Mouse (Mus musculus): ENCODE measurements around the gene Kcne3. TPM values are rescaled to one million over a fixed set of nuclear protein-coding genes. Genes with fewer than 3 reads are reported as not detected.

The Kcne3 gene
- polyA plus RNA-seq, 1 experiment from 2014 or later: 1.1 TPM

DNA sequence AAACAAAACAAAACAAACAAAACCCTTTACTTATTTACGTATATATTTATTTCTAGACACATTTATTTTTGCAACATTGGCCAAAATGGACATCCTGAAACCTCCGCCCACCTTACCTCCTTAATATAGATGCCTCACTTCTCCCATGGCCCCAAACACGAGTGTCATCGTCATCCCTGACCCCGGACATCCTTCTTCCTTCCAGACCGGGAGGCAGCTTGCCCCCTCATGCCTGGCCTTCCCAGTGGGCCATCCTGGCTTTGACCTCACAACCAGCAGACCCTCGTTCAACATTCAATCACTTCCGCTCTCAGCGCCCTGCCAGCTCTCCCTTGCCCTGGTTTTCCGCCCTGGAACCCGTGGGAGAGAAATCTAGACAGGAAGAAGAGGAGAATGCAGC is 25.7 kb upstream of the Kcne3 start:
- H3K27ac ChIP-seq (ENCODE audit: low read length): no peak overlapping the region
- H3K4me3 ChIP-seq (replicated peaks; ENCODE audit: low read length): no peak overlapping the region
- no peak for ATAC-seq
- H3K4me2 ChIP-seq (ENCODE audit: low read length): no peak overlapping the region
- H3K9ac ChIP-seq (replicated peaks; ENCODE audit: low read depth, low read length): no peak overlapping the region
- H3K9me3 ChIP-seq (ENCODE audit: control insufficient read depth, low read length): no peaks in the 10 kb centered on the region
- H3K27me3 ChIP-seq (replicated peaks; ENCODE audit: control insufficient read depth, insufficient read depth, low read length): no peaks in the 10 kb centered on the region
- H3K36me3 ChIP-seq (ENCODE audit: control insufficient read depth, insufficient read depth): no peaks in the 10 kb centered on the region
- H3K4me1 ChIP-seq (replicated peaks; ENCODE audit: control insufficient read depth, insufficient read depth, low read length): no peaks in the 10 kb centered on the region
- WGBS: 76% methylated on average over 11 of the region's 11 CpGs

DNA sequence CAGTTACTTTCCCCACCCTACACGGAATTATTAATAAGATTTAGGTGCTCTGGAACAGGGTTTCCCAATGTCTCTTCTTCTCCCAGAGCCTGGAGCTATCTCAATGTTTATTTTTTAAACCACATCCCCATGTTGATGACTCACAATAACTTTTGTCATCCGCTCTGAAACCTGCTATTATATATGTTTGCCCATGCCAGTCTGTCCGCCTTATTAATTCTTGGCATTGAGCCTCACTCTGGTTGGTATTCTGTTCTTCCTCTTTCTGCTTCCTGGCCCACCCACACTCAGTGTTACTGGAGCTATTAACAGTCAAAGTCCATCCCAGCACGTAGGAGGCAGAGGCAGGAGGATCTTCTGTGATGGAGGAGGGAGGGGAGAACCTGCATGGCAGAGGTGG is 18.6 kb upstream of the Kcne3 start:
- no peaks in the 10 kb centered on the region for H3K27me3 ChIP-seq (replicated peaks; ENCODE audit: control insufficient read depth, insufficient read depth, low read length)
- WGBS: 73% methylated on average over 4 of the region's 4 CpGs

DNA sequence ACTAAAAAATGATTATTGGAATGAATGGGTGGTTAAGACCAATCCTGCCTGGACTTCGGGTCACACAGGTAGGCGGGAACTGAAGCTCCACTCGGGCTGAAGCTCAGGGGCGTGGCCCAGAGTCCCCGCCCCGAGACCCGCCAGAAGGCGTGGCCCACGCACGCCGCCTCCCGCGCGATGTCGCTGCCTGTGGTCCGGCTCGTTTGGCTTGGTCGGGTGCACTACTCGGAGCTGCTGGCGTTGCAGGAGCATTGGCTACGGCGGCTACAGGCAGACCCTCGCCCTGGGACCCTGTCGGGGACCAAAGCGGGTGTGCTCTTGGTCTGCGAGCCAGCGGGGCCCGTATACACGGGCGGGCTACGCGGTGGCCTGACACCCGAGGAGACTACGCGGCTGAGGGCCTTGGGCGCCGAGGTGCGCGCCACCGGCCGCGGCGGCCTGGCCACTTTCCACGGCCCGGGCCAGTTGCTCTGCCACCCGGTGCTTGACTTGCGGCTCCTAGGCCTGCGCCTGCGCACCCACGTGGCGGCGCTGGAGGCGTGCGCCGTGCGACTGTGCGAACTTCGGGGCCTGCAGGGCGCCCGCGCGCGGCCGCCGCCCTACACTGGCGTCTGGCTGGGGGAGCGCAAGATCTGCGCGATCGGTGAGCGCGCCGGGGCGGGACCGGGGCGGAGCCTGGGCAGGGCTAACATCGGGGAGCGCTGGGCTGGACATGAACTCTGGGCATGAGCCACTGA is 17.0 kb upstream of the Kcne3 start, which contains the start of gene Lipt2:
Lipt2 (plus strand) TSS at position 173 of the 737 bp plus-strand sequence.
- Histone ChIP-seq H3K9ac (replicated peaks; ENCODE audit: low read depth, low read length) (peak within 1 kb of the TSS; percentile 91), H3K27ac (ENCODE audit: low read length) (peak within 1 kb of the TSS; percentile 84), H3K9me3 (ENCODE audit: control insufficient read depth, low read length) (no peaks in the 10 kb centered on the region), H3K4me2 (ENCODE audit: low read length) (peak within 1 kb of the TSS; percentile 79), H3K27me3 (replicated peaks; ENCODE audit: control insufficient read depth, insufficient read depth, low read length) (no peaks in the 10 kb centered on the region), H3K36me3 (ENCODE audit: control insufficient read depth, insufficient read depth) (no peaks in the 10 kb centered on the region), H3K4me3 (replicated peaks; ENCODE audit: low read length) (peak within 1 kb of the TSS; percentile 94), H3K4me1 (replicated peaks; ENCODE audit: control insufficient read depth, insufficient read depth, low read length) (peaks cover 4% of the 10 kb centered on the region; the same call in 1 of the 2 replicates)
- WGBS: under 1% methylated on average over 78 of the region's 78 CpGs
- peak; percentile 99 for ATAC-seq

More for the DNA sequence above, 18.6 kb upstream of the Kcne3 start:
- Histone ChIP-seq H3K9ac (replicated peaks; ENCODE audit: low read depth, low read length) (no peak overlapping the region), H3K4me3 (replicated peaks; ENCODE audit: low read length) (no peak overlapping the region), H3K27ac (ENCODE audit: low read length) (no peak overlapping the region), H3K4me1 (replicated peaks; ENCODE audit: control insufficient read depth, insufficient read depth, low read length) (peaks cover 4% of the 10 kb centered on the region; the same call in 1 of the 2 replicates), H3K36me3 (ENCODE audit: control insufficient read depth, insufficient read depth) (no peaks in the 10 kb centered on the region), H3K9me3 (ENCODE audit: control insufficient read depth, low read length) (no peaks in the 10 kb centered on the region), H3K4me2 (ENCODE audit: low read length) (no peak overlapping the region)
- ATAC-seq: no peak

DNA sequence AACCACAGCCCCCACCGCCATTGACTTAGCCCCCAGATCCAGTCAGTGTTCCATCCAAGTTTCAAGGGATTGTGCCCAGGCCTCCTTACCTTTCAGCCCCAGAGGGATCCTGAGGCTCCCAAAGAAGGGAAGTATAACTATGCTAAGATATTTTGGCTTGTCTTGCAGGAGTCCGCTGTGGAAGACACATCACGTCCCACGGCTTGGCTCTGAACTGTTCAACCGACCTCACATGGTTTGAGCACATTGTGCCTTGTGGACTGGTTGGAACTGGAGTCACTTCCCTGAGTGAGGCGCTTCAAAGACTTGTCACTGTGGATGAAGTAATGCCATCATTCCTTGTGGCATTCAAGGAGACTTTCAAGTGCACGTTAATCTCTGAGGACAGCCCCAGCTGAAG is 16.3 kb upstream of the Kcne3 start:
- Histone ChIP-seq H3K36me3 (ENCODE audit: control insufficient read depth, insufficient read depth) (no peaks in the 10 kb centered on the region), H3K9ac (replicated peaks; ENCODE audit: low read depth, low read length) (peak overlapping the region; percentile 91), H3K4me1 (replicated peaks; ENCODE audit: control insufficient read depth, insufficient read depth, low read length) (peaks cover 4% of the 10 kb centered on the region; the same call in 1 of the 2 replicates), H3K27me3 (replicated peaks; ENCODE audit: control insufficient read depth, insufficient read depth, low read length) (no peaks in the 10 kb centered on the region), H3K27ac (ENCODE audit: low read length) (no peak overlapping the region), H3K4me2 (ENCODE audit: low read length) (peak overlapping the region; percentile 79), H3K4me3 (replicated peaks; ENCODE audit: low read length) (peak overlapping the region; percentile 94), H3K9me3 (ENCODE audit: control insufficient read depth, low read length) (no peaks in the 10 kb centered on the region)
- ATAC-seq: peak; percentile 8
- 67% methylated on average over 7 of the region's 7 CpGs for WGBS

DNA sequence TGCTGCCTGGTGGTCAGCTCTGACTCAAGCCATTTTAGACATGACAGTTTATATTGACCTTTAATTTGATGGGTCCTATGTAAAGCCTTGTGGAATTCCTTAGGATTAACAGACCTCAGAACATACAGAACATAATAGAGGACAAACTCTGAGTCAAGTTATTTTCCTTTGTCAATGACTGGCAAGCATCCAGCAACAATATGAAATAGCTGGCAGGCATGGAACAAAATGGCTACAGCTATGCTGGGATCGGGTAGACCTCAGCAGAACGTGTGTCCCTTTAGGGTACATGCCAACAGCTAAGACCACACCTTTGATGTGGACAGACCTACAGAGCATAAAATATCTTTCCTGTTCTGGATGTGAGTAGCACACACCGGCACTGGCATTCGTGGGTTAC is 12.8 kb upstream of the Kcne3 start:
- H3K27me3 ChIP-seq (replicated peaks; ENCODE audit: control insufficient read depth, insufficient read depth, low read length): no peaks in the 10 kb centered on the region
- ATAC-seq: no peak
- H3K4me2 ChIP-seq (ENCODE audit: low read length): no peak overlapping the region
- no peaks in the 10 kb centered on the region for H3K36me3 ChIP-seq (ENCODE audit: control insufficient read depth, insufficient read depth)
- H3K9me3 ChIP-seq (ENCODE audit: control insufficient read depth, low read length): no peaks in the 10 kb centered on the region
- WGBS: 78% methylated on average over 4 of the region's 4 CpGs
- H3K4me3 ChIP-seq (replicated peaks; ENCODE audit: low read length): no peak overlapping the region
- no peak overlapping the region for H3K9ac ChIP-seq (replicated peaks; ENCODE audit: low read depth, low read length)
- peaks cover 4% of the 10 kb centered on the region; the same call in 1 of the 2 replicates for H3K4me1 ChIP-seq (replicated peaks; ENCODE audit: control insufficient read depth, insufficient read depth, low read length)
- H3K27ac ChIP-seq (ENCODE audit: low read length): no peak overlapping the region

DNA sequence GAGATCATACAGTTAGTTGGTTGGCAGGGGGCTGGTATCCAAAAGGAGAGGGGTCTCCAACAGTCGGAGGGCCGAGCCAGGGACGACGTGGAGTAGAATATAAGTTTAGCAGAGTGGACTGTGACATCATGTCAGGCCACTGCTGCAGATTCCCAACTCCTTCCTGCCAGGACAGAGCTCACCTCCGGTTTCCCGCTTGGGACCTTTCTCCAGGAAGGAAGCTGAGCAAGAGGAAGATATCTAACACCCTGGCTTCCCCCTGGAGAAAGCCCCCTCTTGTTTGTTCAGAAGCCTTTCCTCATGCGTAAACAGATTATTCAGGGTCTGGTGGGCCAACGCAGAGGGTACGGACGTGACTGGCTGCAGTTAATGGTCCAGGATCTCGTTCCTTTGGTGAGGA is 7.6 kb upstream of the Kcne3 start:
- Histone ChIP-seq H3K9ac (replicated peaks; ENCODE audit: low read depth, low read length) (no peak overlapping the region), H3K4me2 (ENCODE audit: low read length) (no peak overlapping the region), H3K4me3 (replicated peaks; ENCODE audit: low read length) (no peak overlapping the region), H3K27me3 (replicated peaks; ENCODE audit: control insufficient read depth, insufficient read depth, low read length) (no peaks in the 10 kb centered on the region), H3K4me1 (replicated peaks; ENCODE audit: control insufficient read depth, insufficient read depth, low read length) (no peaks in the 10 kb centered on the region), H3K36me3 (ENCODE audit: control insufficient read depth, insufficient read depth) (no peaks in the 10 kb centered on the region), H3K9me3 (ENCODE audit: control insufficient read depth, low read length) (no peaks in the 10 kb centered on the region), H3K27ac (ENCODE audit: low read length) (no peak overlapping the region)
- WGBS: 79% methylated on average over 11 of the region's 11 CpGs
- ATAC-seq: no peak

DNA sequence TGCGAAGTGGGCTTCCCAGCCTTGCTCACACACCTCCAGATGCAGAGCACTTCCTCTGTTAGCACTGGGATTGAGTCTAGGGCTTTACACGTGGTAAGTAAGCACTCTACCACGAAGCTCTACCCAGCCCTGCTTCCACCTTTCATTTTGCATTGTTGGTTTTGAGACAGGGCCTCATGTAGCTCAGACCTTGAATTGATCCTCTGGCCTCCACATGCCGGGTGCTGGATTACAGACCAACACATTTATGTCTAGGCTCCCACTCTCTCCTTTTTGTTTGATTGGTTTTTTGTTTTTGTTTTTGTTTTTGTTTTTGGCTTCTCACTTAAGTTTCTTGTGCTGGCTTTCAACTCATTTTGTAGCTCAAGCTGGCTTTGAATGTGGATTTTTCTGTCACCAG is 5.5 kb upstream of the Kcne3 start:
- H3K36me3 ChIP-seq (ENCODE audit: control insufficient read depth, insufficient read depth): no peaks in the 10 kb centered on the region
- H3K4me2 ChIP-seq (ENCODE audit: low read length): no peak overlapping the region
- no peak overlapping the region for H3K4me3 ChIP-seq (replicated peaks; ENCODE audit: low read length)
- no peaks in the 10 kb centered on the region for H3K9me3 ChIP-seq (ENCODE audit: control insufficient read depth, low read length)
- H3K4me1 ChIP-seq (replicated peaks; ENCODE audit: control insufficient read depth, insufficient read depth, low read length): no peaks in the 10 kb centered on the region
- no peak overlapping the region for H3K27ac ChIP-seq (ENCODE audit: low read length)
- no peaks in the 10 kb centered on the region for H3K27me3 ChIP-seq (replicated peaks; ENCODE audit: control insufficient read depth, insufficient read depth, low read length)
- no peak for ATAC-seq
- WGBS: 65% methylated on average over 4 of the region's 4 CpGs
- H3K9ac ChIP-seq (replicated peaks; ENCODE audit: low read depth, low read length): no peak overlapping the region

DNA sequence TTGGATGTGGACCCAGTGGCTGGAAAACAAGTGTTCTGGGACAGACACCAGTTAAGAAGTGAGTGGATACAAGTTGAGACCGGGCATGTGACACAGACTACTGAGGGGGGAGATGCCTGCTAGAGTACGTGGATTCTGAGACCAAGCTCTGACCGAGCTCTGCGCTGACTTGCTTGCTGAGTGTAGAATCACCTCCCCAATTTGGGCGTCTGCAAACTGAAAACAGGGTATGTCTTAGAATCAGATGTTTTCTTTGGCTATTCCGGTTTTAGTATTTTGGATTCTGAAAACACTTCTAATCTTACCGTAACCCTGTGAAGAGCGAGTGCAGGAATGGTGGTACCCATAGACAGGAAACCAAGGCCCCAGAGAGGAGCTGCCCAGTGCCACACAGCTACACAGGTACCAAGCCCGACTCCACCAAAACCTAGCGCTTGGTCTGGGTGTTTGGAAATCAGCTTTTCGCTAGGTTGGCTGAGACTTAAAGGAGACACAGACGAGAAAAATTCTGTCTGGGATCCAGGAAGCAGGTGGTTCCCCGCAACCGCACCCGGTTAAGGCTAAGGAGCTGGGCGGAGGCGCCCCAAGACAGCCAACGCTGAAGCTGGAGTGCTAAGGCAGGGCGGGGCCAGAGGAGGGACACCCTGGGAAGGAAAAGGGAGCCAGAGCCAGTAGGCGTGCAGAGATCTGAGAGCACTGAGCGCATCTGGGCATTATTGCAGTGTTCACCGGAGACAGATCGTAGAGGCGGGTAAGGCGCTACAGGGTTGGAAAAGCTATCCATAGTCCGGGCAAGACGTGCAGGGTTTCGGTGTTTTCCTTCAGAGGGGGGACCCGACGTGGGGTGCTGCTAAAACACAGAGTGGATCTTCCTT is 2.0 kb downstream of the Kcne3 start:
- ATAC-seq: peak; percentile 38; the same call in 1 of the 2 replicates
- H3K4me2 ChIP-seq (ENCODE audit: low read length): peak overlapping the region; percentile 59
- no peak overlapping the region for H3K27ac ChIP-seq (ENCODE audit: low read length)
- peaks cover 24% of the 10 kb centered on the region for H3K27me3 ChIP-seq (replicated peaks; ENCODE audit: control insufficient read depth, insufficient read depth, low read length)
- H3K4me1 ChIP-seq (replicated peaks; ENCODE audit: control insufficient read depth, insufficient read depth, low read length): peaks cover 13% of the 10 kb centered on the region
- no peaks in the 10 kb centered on the region for H3K9me3 ChIP-seq (ENCODE audit: control insufficient read depth, low read length)
- WGBS: 8% methylated on average over 30 of the region's 30 CpGs
- H3K9ac ChIP-seq (replicated peaks; ENCODE audit: low read depth, low read length): peak overlapping the region; percentile 18
- H3K36me3 ChIP-seq (ENCODE audit: control insufficient read depth, insufficient read depth): no peaks in the 10 kb centered on the region
- H3K4me3 ChIP-seq (replicated peaks; ENCODE audit: low read length): peak overlapping the region; percentile 39

DNA sequence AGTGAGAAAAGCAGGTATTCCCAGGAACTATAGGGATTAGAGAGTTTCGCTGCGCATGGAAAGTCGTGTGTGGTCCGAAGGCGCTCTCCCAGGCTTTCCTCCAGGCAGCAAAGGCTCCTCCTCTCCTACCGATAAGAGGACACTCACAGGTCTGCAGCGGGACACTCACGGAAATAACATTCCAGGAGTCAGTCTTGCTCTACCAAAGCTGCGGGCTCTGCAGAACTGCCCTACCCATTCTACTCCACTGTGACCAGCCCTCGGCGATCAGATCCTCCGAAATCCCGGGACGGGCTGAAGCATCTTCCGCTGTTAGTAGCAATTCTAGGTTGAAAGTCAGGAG is 2.6 kb downstream of the Kcne3 start:
- H3K9me3 ChIP-seq (ENCODE audit: control insufficient read depth, low read length): no peaks in the 10 kb centered on the region
- no peak overlapping the region for H3K27ac ChIP-seq (ENCODE audit: low read length)
- peak overlapping the region; percentile 39 for H3K4me3 ChIP-seq (replicated peaks; ENCODE audit: low read length)
- H3K9ac ChIP-seq (replicated peaks; ENCODE audit: low read depth, low read length): peak overlapping the region; percentile 18
- WGBS: 2% methylated on average over 15 of the region's 15 CpGs
- H3K36me3 ChIP-seq (ENCODE audit: control insufficient read depth, insufficient read depth): no peaks in the 10 kb centered on the region
- H3K27me3 ChIP-seq (replicated peaks; ENCODE audit: control insufficient read depth, insufficient read depth, low read length): peaks cover 24% of the 10 kb centered on the region
- no peak for ATAC-seq
- peaks cover 13% of the 10 kb centered on the region for H3K4me1 ChIP-seq (replicated peaks; ENCODE audit: control insufficient read depth, insufficient read depth, low read length)
- peak overlapping the region; percentile 59 for H3K4me2 ChIP-seq (ENCODE audit: low read length)
